Mouse (Mus musculus): Measurements from ENCODE around the gene Tpcn2. TPM values are rescaled to one million over a fixed set of nuclear protein-coding genes. Genes with fewer than 3 reads are reported as not detected.
A peak's percentile ranks its signal among the peaks of the same experiment; 100 is the strongest.

Tpcn2 gene
- 3.8 and 4.1 TPM in 2 replicates for polyA plus RNA-seq (2015; fragmentation: Nextera tagmentation; extraction: Ambion mirVana)

- ATAC-seq, result peak; percentile 95
- peak within 1 kb of the TSS; percentile 46 for H3K4me3 ChIP-seq
- no peaks in the 10 kb centered on the region for H3K27me3 ChIP-seq
- H3K36me3 ChIP-seq (ENCODE audit: poor library complexity, severe bottlenecking), result peaks cover 15% of the 10 kb centered on the region
- H3K9ac ChIP-seq, result peak within 1 kb of the TSS; percentile 62
- H3K4me2 ChIP-seq, result peak within 1 kb of the TSS; percentile 67
- 4% methylated on average over 18 of the region's 18 CpGs for WGBS
- H3K27ac ChIP-seq, result no peak within 1 kb of the TSS
- H3K4me1 ChIP-seq, result peaks cover 10% of the 10 kb centered on the region
- H3K9me3 ChIP-seq (replicated peaks), result no peaks in the 10 kb centered on the region
Measured at GRCm38 (mm10) chr7:145283487-145284187, at the start of gene Tpcn2. Tpcn2 (minus strand) TSS chr7:145284011.

DNA sequence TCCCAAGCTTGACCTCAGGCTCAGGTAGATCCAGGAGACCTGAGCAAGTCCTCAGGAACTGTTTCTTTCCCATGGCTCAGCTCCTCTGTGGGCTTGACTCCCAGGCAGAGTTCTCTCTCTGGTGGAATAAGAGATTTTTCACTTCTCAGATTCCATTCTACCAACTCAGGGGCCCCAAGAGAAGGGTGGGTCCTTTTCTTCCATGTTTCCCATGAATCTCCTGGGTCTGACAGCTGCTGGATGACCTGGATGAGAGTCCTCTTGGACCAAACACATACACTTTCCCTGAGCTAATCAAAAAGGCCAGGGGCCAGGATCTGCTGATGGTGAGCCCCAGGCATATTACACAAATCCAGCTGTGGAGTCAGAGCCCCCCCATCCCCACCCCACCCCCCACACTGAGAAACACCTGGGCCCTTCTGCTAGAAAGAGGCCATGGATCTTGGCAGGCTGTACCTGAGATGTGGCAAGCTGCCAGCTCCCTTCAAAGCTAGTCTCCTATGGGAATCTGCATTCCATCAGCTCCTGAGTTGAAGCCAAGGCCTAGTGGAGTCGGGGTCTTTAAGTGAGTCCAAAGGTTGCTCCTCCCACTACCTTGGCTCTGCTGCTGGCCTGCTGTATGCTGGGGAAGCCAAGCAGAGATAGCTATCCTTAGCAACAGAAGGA is 48.7 kb upstream of the Tpcn2 start:
- Histone ChIP-seq H3K9me3 (replicated peaks) (no peaks in the 10 kb centered on the region), H3K27me3 (no peaks in the 10 kb centered on the region), H3K36me3 (ENCODE audit: poor library complexity, severe bottlenecking) (no peaks in the 10 kb centered on the region), H3K4me2 (no peak overlapping the region), H3K4me1 (peaks cover 4% of the 10 kb centered on the region; the same call in 1 of the 2 replicates), H3K27ac (no peak overlapping the region), H3K9ac (no peak overlapping the region), H3K4me3 (no peak overlapping the region)
- 67% methylated on average over 1 of the region's 1 CpGs for WGBS
- no peak for ATAC-seq

- H3K4me2 ChIP-seq, result no peak overlapping the region
- no peaks in the 10 kb centered on the region for H3K27me3 ChIP-seq
- no peak overlapping the region for H3K4me3 ChIP-seq
- H3K9ac ChIP-seq, result no peak overlapping the region
- ATAC-seq, result no peak
- no peak overlapping the region for H3K27ac ChIP-seq
- WGBS, result 84% methylated on average over 2 of the region's 2 CpGs
- no peaks in the 10 kb centered on the region for H3K36me3 ChIP-seq (ENCODE audit: poor library complexity, severe bottlenecking)
- H3K9me3 ChIP-seq (replicated peaks), result no peaks in the 10 kb centered on the region
- peaks cover 4% of the 10 kb centered on the region; the same call in 1 of the 2 replicates for H3K4me1 ChIP-seq
Measured at GRCm38 (mm10) chr7:145330641-145331040, 46.8 kb upstream of the Tpcn2 start.

DNA sequence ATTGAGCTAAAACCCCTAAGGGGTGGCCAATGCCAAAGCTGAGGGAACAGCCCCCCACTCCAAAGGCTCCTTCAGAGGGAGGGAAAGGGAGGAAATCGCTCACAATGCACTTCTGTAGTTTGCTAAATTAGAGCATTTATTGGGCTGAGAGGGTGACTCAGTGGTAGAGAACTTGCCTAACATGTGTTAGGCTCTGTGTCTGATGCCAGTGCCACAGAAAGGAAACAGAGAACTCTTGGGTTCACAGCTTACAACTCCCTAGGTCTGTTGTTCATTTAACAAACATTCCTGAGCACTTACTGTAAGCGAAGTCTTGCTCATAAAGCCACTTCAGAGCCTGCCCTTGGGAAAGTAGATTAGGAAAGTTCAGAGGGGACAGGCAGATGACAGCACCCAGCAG is 46.2 kb upstream of the Tpcn2 start:
- ATAC-seq, result no peak
- H3K36me3 ChIP-seq (ENCODE audit: poor library complexity, severe bottlenecking), result no peaks in the 10 kb centered on the region

GRCm38 (mm10) chr7:145325697-145326096 is 41.9 kb upstream of the Tpcn2 start:
- Histone ChIP-seq H3K27me3 (no peaks in the 10 kb centered on the region), H3K36me3 (ENCODE audit: poor library complexity, severe bottlenecking) (no peaks in the 10 kb centered on the region), H3K4me1 (no peaks in the 10 kb centered on the region), H3K9ac (no peak overlapping the region), H3K4me2 (no peak overlapping the region), H3K9me3 (replicated peaks) (no peaks in the 10 kb centered on the region), H3K27ac (no peak overlapping the region), H3K4me3 (no peak overlapping the region)
- 75% methylated on average over 2 of the region's 2 CpGs for WGBS
- no peak for ATAC-seq

More for the DNA sequence above, 46.2 kb upstream of the Tpcn2 start:
- Histone ChIP-seq H3K9me3 (replicated peaks) (no peaks in the 10 kb centered on the region), H3K4me1 (no peaks in the 10 kb centered on the region), H3K4me3 (no peak overlapping the region), H3K4me2 (no peak overlapping the region), H3K27me3 (no peaks in the 10 kb centered on the region), H3K9ac (no peak overlapping the region), H3K27ac (no peak overlapping the region)
- 71% methylated on average over 2 of the region's 2 CpGs for WGBS

DNA sequence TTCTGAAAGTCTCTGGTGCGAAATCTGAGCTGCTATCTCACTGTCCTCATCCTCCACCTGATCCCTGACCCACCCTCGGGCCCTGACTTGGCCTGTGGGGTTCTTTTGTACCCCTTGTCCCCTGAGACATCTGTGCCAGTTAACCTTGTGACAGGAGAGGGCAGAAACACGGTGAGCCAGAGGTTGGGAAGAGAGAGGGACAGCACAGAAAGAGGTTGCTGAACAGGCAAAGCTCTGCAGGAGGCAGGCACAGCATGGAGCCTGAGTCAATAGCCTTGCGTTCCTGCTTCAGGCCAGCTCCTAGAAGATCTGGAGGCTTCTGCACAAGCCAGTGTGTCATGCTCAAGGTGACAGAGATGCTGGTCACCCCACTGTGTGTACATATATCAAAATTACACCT is 39.8 kb upstream of the Tpcn2 start:
- no peaks in the 10 kb centered on the region for H3K36me3 ChIP-seq (ENCODE audit: poor library complexity, severe bottlenecking)
- H3K27ac ChIP-seq, result no peak overlapping the region
- no peaks in the 10 kb centered on the region for H3K27me3 ChIP-seq
- no peaks in the 10 kb centered on the region for H3K4me1 ChIP-seq
- H3K9me3 ChIP-seq (replicated peaks), result no peaks in the 10 kb centered on the region
- H3K4me3 ChIP-seq, result no peak overlapping the region
- WGBS, result 33% methylated on average over 4 of the region's 4 CpGs
- H3K4me2 ChIP-seq, result no peak overlapping the region
- no peak overlapping the region for H3K9ac ChIP-seq
- ATAC-seq, result no peak

- ATAC-seq, result no peak
Measured at GRCm38 (mm10) chr7:145319481-145319880, 35.7 kb upstream of the Tpcn2 start.

GRCm38 (mm10) chr7:145317522-145317921 is 33.7 kb upstream of the Tpcn2 start:
- Histone ChIP-seq H3K36me3 (ENCODE audit: poor library complexity, severe bottlenecking) (no peaks in the 10 kb centered on the region), H3K4me3 (no peak overlapping the region), H3K4me1 (no peaks in the 10 kb centered on the region), H3K27ac (no peak overlapping the region), H3K4me2 (no peak overlapping the region), H3K9me3 (replicated peaks) (no peaks in the 10 kb centered on the region), H3K9ac (no peak overlapping the region), H3K27me3 (no peaks in the 10 kb centered on the region)
- ATAC-seq, result no peak
- 69% methylated on average over 4 of the region's 4 CpGs for WGBS

More at GRCm38 (mm10) chr7:145319481-145319880, 35.7 kb upstream of the Tpcn2 start:
- no peak overlapping the region for H3K4me2 ChIP-seq
- H3K27me3 ChIP-seq, result no peaks in the 10 kb centered on the region
- H3K9ac ChIP-seq, result no peak overlapping the region
- H3K27ac ChIP-seq, result no peak overlapping the region
- 64% methylated on average over 3 of the region's 3 CpGs for WGBS
- H3K4me3 ChIP-seq, result no peak overlapping the region
- no peaks in the 10 kb centered on the region for H3K36me3 ChIP-seq (ENCODE audit: poor library complexity, severe bottlenecking)
- no peaks in the 10 kb centered on the region for H3K4me1 ChIP-seq
- H3K9me3 ChIP-seq (replicated peaks), result no peaks in the 10 kb centered on the region

DNA sequence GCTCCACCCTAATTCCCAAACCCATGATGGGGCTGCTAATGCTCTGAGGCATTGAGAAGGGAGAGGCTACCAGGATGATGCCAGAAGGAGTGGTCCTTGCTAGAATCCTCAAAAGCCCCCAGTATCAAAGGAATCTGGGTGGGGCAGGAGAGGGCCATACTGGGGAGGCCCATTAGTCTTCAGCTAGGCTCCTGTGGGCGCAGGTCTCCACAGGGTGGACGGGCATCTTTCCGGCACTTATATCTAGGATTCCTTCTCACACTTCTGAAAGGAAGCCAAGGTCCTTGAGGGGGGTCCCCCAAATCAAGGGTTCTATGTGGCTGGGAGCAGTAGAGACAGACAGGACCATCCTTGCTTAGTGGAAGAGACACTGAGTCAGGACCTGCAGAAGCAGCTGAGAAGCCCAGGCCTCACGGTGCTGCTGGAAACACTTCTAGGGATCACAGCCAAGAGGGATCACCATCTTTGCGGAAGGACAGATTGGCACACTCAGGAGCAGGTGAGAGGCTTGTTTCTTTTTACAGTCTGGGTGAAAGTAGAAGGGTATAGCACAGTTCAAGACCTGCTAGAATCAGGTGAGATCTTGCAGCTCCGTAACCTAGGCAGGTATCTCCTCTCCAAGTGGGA is 31.1 kb upstream of the Tpcn2 start, which contains the start of gene Mrgprd:
TSS of gene Mrgprd (plus strand) at position 51 of the 627 bp plus-strand sequence.
- no peaks in the 10 kb centered on the region for H3K36me3 ChIP-seq (ENCODE audit: poor library complexity, severe bottlenecking)
- no peak within 1 kb of the TSS for H3K4me3 ChIP-seq
- WGBS, result 91% methylated on average over 6 of the region's 6 CpGs
- H3K9ac ChIP-seq, result no peak within 1 kb of the TSS
- H3K27ac ChIP-seq, result no peak within 1 kb of the TSS
- ATAC-seq, result no peak
- no peaks in the 10 kb centered on the region for H3K4me1 ChIP-seq
- H3K9me3 ChIP-seq (replicated peaks), result no peaks in the 10 kb centered on the region
- H3K4me2 ChIP-seq, result no peak within 1 kb of the TSS
- no peaks in the 10 kb centered on the region for H3K27me3 ChIP-seq

- WGBS, result 79% methylated on average over 3 of the region's 3 CpGs
Measured at GRCm38 (mm10) chr7:145312137-145312536, 28.3 kb upstream of the Tpcn2 start.

DNA sequence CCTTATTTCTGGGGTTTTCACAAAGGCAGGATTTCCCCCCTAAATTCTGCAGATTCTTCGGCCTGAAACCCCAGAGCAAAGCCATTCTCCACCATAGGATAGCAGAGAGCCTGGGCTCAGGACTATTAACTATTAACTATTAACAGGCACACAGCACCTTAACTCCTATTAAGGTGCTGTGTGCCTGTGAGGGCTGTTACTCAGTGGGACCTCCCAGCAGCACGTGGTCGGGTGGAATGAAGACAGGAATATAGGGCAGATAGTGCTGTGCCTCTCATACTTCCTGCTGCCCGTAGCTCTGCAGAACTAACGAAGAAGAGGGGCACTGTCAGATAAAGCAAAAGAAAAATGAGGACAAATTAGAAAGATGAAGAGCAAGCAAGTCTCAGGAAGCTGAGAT is 26.7 kb upstream of the Tpcn2 start:
- 78% methylated on average over 5 of the region's 5 CpGs for WGBS
- H3K27ac ChIP-seq, result no peak overlapping the region
- H3K4me3 ChIP-seq, result no peak overlapping the region
- H3K4me1 ChIP-seq, result no peaks in the 10 kb centered on the region
- no peak for ATAC-seq
- no peak overlapping the region for H3K9ac ChIP-seq
- no peak overlapping the region for H3K4me2 ChIP-seq
- no peaks in the 10 kb centered on the region for H3K27me3 ChIP-seq
- H3K9me3 ChIP-seq (replicated peaks), result no peaks in the 10 kb centered on the region
- H3K36me3 ChIP-seq (ENCODE audit: poor library complexity, severe bottlenecking), result no peaks in the 10 kb centered on the region

More at GRCm38 (mm10) chr7:145312137-145312536, 28.3 kb upstream of the Tpcn2 start:
- no peaks in the 10 kb centered on the region for H3K36me3 ChIP-seq (ENCODE audit: poor library complexity, severe bottlenecking)
- no peak overlapping the region for H3K27ac ChIP-seq
- no peaks in the 10 kb centered on the region for H3K9me3 ChIP-seq (replicated peaks)
- ATAC-seq, result no peak
- no peaks in the 10 kb centered on the region for H3K4me1 ChIP-seq
- H3K9ac ChIP-seq, result no peak overlapping the region
- H3K4me3 ChIP-seq, result no peak overlapping the region
- no peak overlapping the region for H3K4me2 ChIP-seq
- H3K27me3 ChIP-seq, result no peaks in the 10 kb centered on the region

GRCm38 (mm10) chr7:145309877-145310276 is 26.1 kb upstream of the Tpcn2 start:
- no peak overlapping the region for H3K27ac ChIP-seq
- H3K4me1 ChIP-seq, result no peaks in the 10 kb centered on the region
- no peaks in the 10 kb centered on the region for H3K9me3 ChIP-seq (replicated peaks)
- ATAC-seq, result no peak
- no peaks in the 10 kb centered on the region for H3K27me3 ChIP-seq
- H3K4me3 ChIP-seq, result no peak overlapping the region
- no peak overlapping the region for H3K4me2 ChIP-seq
- no peaks in the 10 kb centered on the region for H3K36me3 ChIP-seq (ENCODE audit: poor library complexity, severe bottlenecking)
- 72% methylated on average over 1 of the region's 1 CpGs for WGBS
- no peak overlapping the region for H3K9ac ChIP-seq
